Mouse (Mus musculus) kidney, embryonic 16.5 days (tissue): ENCODE data around the gene Tst. TPM values are rescaled to one million over a fixed set of nuclear protein-coding genes. Genes with fewer than 3 reads are reported as not detected.

ENCODE experiments used
- ATAC-seq: fragments of 200-750 bp; cut with Nextera tagmentation; 2 replicates; pipeline ENCODE4 v1.8.0; 2017; ENCODE audit warnings: moderate TSS enrichment; ENCODE audit not compliant: low FRiP score, low TSS enrichment
- H3K27ac ChIP-seq: fragments of 300-500 bp; sonication (generic); 2 replicates; pipeline ENCODE4 v1.5.1; 2014; ENCODE audit warnings: low read length
- H3K27me3 ChIP-seq: fragments of 300-500 bp; sonication (generic); 2 replicates; pipeline ENCODE4 v1.6.1; 2014; ENCODE audit warnings: low read length, control low read depth, mixed read lengths; ENCODE audit not compliant: insufficient read depth
- H3K36me3 ChIP-seq: fragments of 300-500 bp; sonication (generic); 2 replicates; pipeline ENCODE4 v1.6.1; 2014; ENCODE audit warnings: low read length, control low read depth, mixed read lengths; ENCODE audit not compliant: insufficient read depth
- H3K4me1 ChIP-seq: fragments of 300-500 bp; sonication (generic); 2 replicates; pipeline ENCODE4 v1.6.1; 2014; ENCODE audit warnings: low read length, control low read depth, mixed read lengths; ENCODE audit not compliant: insufficient read depth
- H3K4me2 ChIP-seq: fragments of 300-500 bp; sonication (generic); replicated peaks from 2 replicates; pipeline ENCODE4 v1.6.1; 2014; ENCODE audit warnings: low read depth, low read length
- H3K4me3 ChIP-seq: fragments of 300-500 bp; sonication (generic); 2 replicates; pipeline ENCODE4 v1.5.1; 2014; ENCODE audit warnings: mild to moderate bottlenecking, low read length
- H3K9ac ChIP-seq: fragments of 300-500 bp; sonication (generic); replicated peaks from 2 replicates; pipeline ENCODE4 v1.6.1; 2014; ENCODE audit warnings: low read length
- H3K9me3 ChIP-seq: fragments of 300-500 bp; sonication (generic); 2 replicates; pipeline ENCODE4 v1.6.1; 2016; ENCODE audit warnings: low read length, control low read depth
- WGBS: fragments of 180-500 bp; shearing (Covaris S2); extraction: QIAGEN DNeasy Blood & Tissue Kit; methylation state at CpG from one replicate; pipeline ENCODE4 v1.1.7; 2014; 5-methylcytosine and 5-hydroxymethylcytosine counted together
- polyA plus RNA-seq: library from polyadenylated mRNA; unstranded; fragments of >200 nt; fragmentation: Nextera tagmentation; extraction: Ambion mirVana; gene quantifications from 2 replicates; pipeline ENCODE4 v1.2.1, GENCODE M21; 2015

The Tst gene
- polyA plus RNA-seq, 1 experiment from 2014 or later, result 76.4 TPM

- Histone ChIP-seq H3K4me3 (no peak overlapping the region), H3K9me3 (no peaks in the 10 kb centered on the region), H3K4me1 (peaks cover 33% of the 10 kb centered on the region), H3K27me3 (no peaks in the 10 kb centered on the region), H3K36me3 (no peaks in the 10 kb centered on the region), H3K4me2 (no peak overlapping the region), H3K27ac (peak overlapping the region; percentile 17; the same call in 1 of the 2 replicates), H3K9ac (peak overlapping the region; percentile 10)
- no peak for ATAC-seq
- WGBS, result 50% methylated on average over 4 of the region's 4 CpGs
Observed at GRCm38 (mm10) chr15:78401921-78402320, 3.8 kb downstream of the Tst start.

GRCm38 (mm10) chr15:78401345-78401744 lies 4.4 kb downstream of the Tst start:
- Histone ChIP-seq H3K36me3 (no peaks in the 10 kb centered on the region), H3K4me2 (no peak overlapping the region), H3K9me3 (no peaks in the 10 kb centered on the region), H3K27me3 (no peaks in the 10 kb centered on the region), H3K4me1 (peaks cover 32% of the 10 kb centered on the region), H3K9ac (0 out of 2 replicates have a peak overlapping the region, but pooled peaks have one; percentile 10), H3K4me3 (no peak overlapping the region), H3K27ac (no peak overlapping the region)
- ATAC-seq, result no peak
- WGBS, result 72% methylated on average over 6 of the region's 6 CpGs

DNA sequence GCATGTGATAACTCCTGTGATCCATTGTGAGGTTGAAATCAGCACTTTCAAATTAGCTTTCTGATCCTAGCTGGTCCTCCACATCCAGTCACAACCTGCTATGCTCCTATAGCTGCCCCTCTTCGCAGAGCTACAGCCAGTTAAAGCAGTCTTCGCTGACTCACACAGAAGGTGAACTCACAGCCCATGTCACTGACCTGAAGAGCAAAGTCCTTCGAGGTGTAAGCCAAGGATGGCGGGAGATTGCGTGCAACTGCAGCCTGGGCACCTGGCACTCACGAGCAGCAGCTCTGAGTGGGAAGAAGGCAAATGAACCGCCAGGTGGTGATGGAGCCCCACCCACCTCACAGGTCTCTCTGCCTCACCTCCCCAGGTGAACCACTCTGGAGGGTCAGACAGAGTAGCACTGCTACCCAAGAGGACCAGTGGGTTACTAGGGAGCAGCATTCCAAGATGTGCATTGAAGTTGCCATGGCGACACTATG lies 10.2 kb downstream of the Tst start, which contains the start of gene Tex33:
TSS of gene Tex33 (minus strand) at position 435 of the 485 bp plus-strand sequence.
- Histone ChIP-seq H3K4me1 (no peaks in the 10 kb centered on the region), H3K36me3 (no peaks in the 10 kb centered on the region), H3K9me3 (no peaks in the 10 kb centered on the region), H3K4me2 (no peak within 1 kb of the TSS), H3K27me3 (no peaks in the 10 kb centered on the region), H3K9ac (no peak within 1 kb of the TSS), H3K4me3 (no peak within 1 kb of the TSS), H3K27ac (no peak within 1 kb of the TSS)
- no peak for ATAC-seq
- WGBS, result 82% methylated on average over 8 of the region's 8 CpGs

DNA sequence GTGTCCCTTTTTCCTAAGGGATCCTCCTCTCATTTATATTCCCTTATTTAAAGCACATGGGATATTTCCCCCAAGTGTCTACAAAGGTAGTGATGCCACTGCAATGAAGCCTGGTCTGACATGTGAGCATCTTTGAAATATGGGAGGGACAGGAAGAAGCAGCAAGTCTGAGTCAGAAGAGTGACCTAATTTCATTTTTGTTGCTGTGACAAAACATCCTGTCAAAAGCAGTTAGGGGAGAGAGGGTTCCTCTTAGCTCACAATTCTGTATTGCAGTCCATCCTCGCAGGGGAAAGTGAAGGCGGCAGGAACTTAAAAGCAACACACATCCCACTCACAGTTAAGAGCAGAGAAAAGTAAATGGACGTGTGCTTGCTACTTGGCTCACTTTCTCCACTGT lies 14.9 kb downstream of the Tst start:
- 78% methylated on average over 3 of the region's 3 CpGs for WGBS
- H3K4me3 ChIP-seq, result no peak overlapping the region
- H3K27ac ChIP-seq, result no peak overlapping the region
- no peak overlapping the region for H3K9ac ChIP-seq
- no peaks in the 10 kb centered on the region for H3K4me1 ChIP-seq
- no peaks in the 10 kb centered on the region for H3K27me3 ChIP-seq
- no peak for ATAC-seq
- H3K36me3 ChIP-seq, result no peaks in the 10 kb centered on the region
- no peaks in the 10 kb centered on the region for H3K9me3 ChIP-seq
- H3K4me2 ChIP-seq, result no peak overlapping the region

DNA sequence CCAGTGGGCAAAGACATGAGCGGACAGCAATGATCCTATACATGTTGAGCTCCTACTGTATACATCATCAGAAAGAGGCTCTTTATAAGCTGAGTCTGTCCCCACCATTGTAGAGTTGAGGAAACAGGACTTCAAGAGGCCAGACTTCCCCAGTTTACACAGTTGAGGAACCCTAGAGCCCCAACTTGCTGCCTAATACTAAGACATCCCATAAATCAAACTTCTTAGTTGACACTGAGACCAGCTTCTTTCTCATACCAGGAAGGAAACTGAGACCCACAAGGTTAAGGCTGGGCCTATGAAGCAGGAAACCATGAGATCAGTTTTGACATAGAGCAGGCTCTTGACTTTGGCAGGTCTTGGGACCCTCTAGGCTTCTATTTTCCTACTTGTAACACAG lies 20.1 kb downstream of the Tst start:
- Histone ChIP-seq H3K27ac (no peak overlapping the region), H3K9me3 (no peaks in the 10 kb centered on the region), H3K36me3 (no peaks in the 10 kb centered on the region), H3K4me1 (no peaks in the 10 kb centered on the region), H3K4me2 (no peak overlapping the region), H3K9ac (no peak overlapping the region), H3K27me3 (no peaks in the 10 kb centered on the region), H3K4me3 (no peak overlapping the region)
- WGBS, result 90% methylated on average over 1 of the region's 1 CpGs
- no peak for ATAC-seq

- Histone ChIP-seq H3K27me3 (no peaks in the 10 kb centered on the region), H3K36me3 (no peaks in the 10 kb centered on the region), H3K9me3 (no peaks in the 10 kb centered on the region), H3K4me3 (no peak overlapping the region), H3K27ac (no peak overlapping the region), H3K9ac (no peak overlapping the region), H3K4me2 (no peak overlapping the region), H3K4me1 (no peaks in the 10 kb centered on the region)
- 66% methylated on average over 7 of the region's 7 CpGs for WGBS
- no peak for ATAC-seq
Observed at GRCm38 (mm10) chr15:78384220-78385116, 21.2 kb downstream of the Tst start.

GRCm38 (mm10) chr15:78383450-78384219 lies 22.1 kb downstream of the Tst start:
- no peaks in the 10 kb centered on the region for H3K27me3 ChIP-seq
- no peak overlapping the region for H3K4me3 ChIP-seq
- H3K9me3 ChIP-seq, result no peaks in the 10 kb centered on the region
- 78% methylated on average over 11 of the region's 11 CpGs for WGBS
- no peak overlapping the region for H3K4me2 ChIP-seq
- H3K4me1 ChIP-seq, result no peaks in the 10 kb centered on the region
- no peaks in the 10 kb centered on the region for H3K36me3 ChIP-seq
- H3K27ac ChIP-seq, result no peak overlapping the region
- ATAC-seq, result no peak
- no peak overlapping the region for H3K9ac ChIP-seq

- Histone ChIP-seq H3K9me3 (no peaks in the 10 kb centered on the region), H3K4me2 (no peak overlapping the region), H3K27me3 (no peaks in the 10 kb centered on the region), H3K4me3 (no peak overlapping the region), H3K9ac (no peak overlapping the region), H3K36me3 (no peaks in the 10 kb centered on the region), H3K27ac (no peak overlapping the region), H3K4me1 (no peaks in the 10 kb centered on the region)
- WGBS, result 86% methylated on average over 4 of the region's 4 CpGs
- ATAC-seq, result no peak
Observed at GRCm38 (mm10) chr15:78382115-78382514, 23.6 kb downstream of the Tst start.

DNA sequence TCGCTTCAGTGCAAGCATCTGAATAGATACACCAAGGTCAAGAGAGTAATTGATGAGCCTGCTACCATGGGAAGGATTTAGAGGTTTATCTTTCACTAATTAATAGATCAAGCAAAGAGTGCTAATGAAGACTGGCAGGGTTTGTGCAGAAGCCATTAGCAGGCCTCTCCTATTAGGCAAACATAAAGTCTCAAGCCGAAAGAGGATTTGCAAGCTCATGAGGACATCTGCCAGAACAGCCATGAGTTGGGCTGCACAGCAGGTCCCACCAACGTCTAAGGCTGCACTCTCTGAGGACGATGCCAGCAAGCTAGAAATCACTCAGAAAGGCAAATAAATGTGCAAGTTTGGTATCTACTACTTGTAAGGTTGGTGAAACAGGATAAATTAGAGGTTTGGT lies 25.0 kb downstream of the Tst start:
- no peak overlapping the region for H3K9ac ChIP-seq
- H3K9me3 ChIP-seq, result no peaks in the 10 kb centered on the region
- no peaks in the 10 kb centered on the region for H3K27me3 ChIP-seq
- H3K4me3 ChIP-seq, result no peak overlapping the region
- no peaks in the 10 kb centered on the region for H3K4me1 ChIP-seq
- ATAC-seq, result no peak
- no peaks in the 10 kb centered on the region for H3K36me3 ChIP-seq
- H3K27ac ChIP-seq, result no peak overlapping the region
- no peak overlapping the region for H3K4me2 ChIP-seq
- WGBS, result 71% methylated on average over 4 of the region's 4 CpGs
